Mouse (Mus musculus): ENCODE data around the gene Epha1.

GRCm38 (mm10) chr6:42360231-42360840 is 12.7 kb downstream of the Epha1 start:
- TF ChIP-seq EP300 (IDR thresholded peaks at IDR 0.05; ENCODE audit: low read depth): no peak
- TF ChIP-seq CTCF (IDR thresholded peaks at IDR 0.05; ENCODE audit: low read depth): no peak
